Mouse (Mus musculus): Measurements from ENCODE around the gene Pcare. TPM values are rescaled to one million over a fixed set of nuclear protein-coding genes. Genes with fewer than 3 reads are reported as not detected.

Gene Pcare
- total and polyA plus RNA-seq, 3 experiments: not detected

GRCm38 (mm10) chr17:71774173-71774572 is 21.5 kb upstream of the Pcare start:
- DNase-seq (ENCODE audit: low read depth, low spot score): no peak
- Histone ChIP-seq H3K36me3 (ENCODE audit: control insufficient read depth in 1 of 2, insufficient read depth in 2 of 2, low read length in 2 of 2) (no peaks in the 10 kb centered on the region), H3K27me3 (ENCODE audit: control insufficient read depth in 1 of 2, insufficient read depth in 2 of 2, low read length in 2 of 2) (no peaks in the 10 kb centered on the region)

GRCm38 (mm10) chr17:71770696-71771095 is 18.0 kb upstream of the Pcare start:
- Histone ChIP-seq H3K9ac (ENCODE audit: control insufficient read depth, low read depth, low read length, poor library complexity, severe bottlenecking) (no peak overlapping the region), H3K4me3 (ENCODE audit: control insufficient read depth in 1 of 2, insufficient read depth in 1 of 2, low read depth in 2 of 2, low read length in 2 of 2) (no peak overlapping the region), H3K9me3 (replicated peaks; ENCODE audit: insufficient read depth, low read length) (no peaks in the 10 kb centered on the region), H3K4me1 (ENCODE audit: control insufficient read depth in 1 of 2, insufficient read depth in 2 of 2, low read length in 2 of 2) (no peaks in the 10 kb centered on the region), H3K36me3 (ENCODE audit: control insufficient read depth in 1 of 2, insufficient read depth in 2 of 2, low read length in 2 of 2) (no peaks in the 10 kb centered on the region), H3K27ac (ENCODE audit: control insufficient read depth, low read depth, low read length) (no peak overlapping the region), H3K79me2 (ENCODE audit: control insufficient read depth, insufficient read depth, low read length, poor library complexity) (no peaks in the 10 kb centered on the region), H3K27me3 (ENCODE audit: control insufficient read depth in 1 of 2, insufficient read depth in 2 of 2, low read length in 2 of 2) (no peaks in the 10 kb centered on the region)
- TF ChIP-seq POLR2AphosphoS2 (IDR thresholded peaks at IDR 0.05; ENCODE audit: low read length): no peak
- no peak for DNase-seq (ENCODE audit: low read depth, low spot score)

More at GRCm38 (mm10) chr17:71774173-71774572, 21.5 kb upstream of the Pcare start:
- Histone ChIP-seq H3K9me3 (replicated peaks; ENCODE audit: insufficient read depth, low read length) (no peaks in the 10 kb centered on the region), H3K27ac (ENCODE audit: control insufficient read depth, low read depth, low read length) (no peak overlapping the region), H3K9ac (ENCODE audit: control insufficient read depth, low read depth, low read length, poor library complexity, severe bottlenecking) (no peak overlapping the region), H3K4me3 (ENCODE audit: control insufficient read depth in 1 of 2, insufficient read depth in 1 of 2, low read depth in 2 of 2, low read length in 2 of 2) (no peak overlapping the region), H3K79me2 (ENCODE audit: control insufficient read depth, insufficient read depth, low read length, poor library complexity) (no peaks in the 10 kb centered on the region), H3K4me1 (ENCODE audit: control insufficient read depth in 1 of 2, insufficient read depth in 2 of 2, low read length in 2 of 2) (no peaks in the 10 kb centered on the region)
- TF ChIP-seq MXI1 (IDR thresholded peaks at IDR 0.05; ENCODE audit: low read depth, low read length) (no peak), CHD2 (IDR thresholded peaks at IDR 0.05; ENCODE audit: low read length) (no peak), USF2 (IDR thresholded peaks at IDR 0.05; ENCODE audit: borderline replicate concordance in 1 of 2, insufficient read depth in 1 of 2, low read depth in 1 of 2, low read length in 2 of 2) (no peak), MYC (IDR thresholded peaks at IDR 0.05; ENCODE audit: low read depth, low read length) (no peak), UBTF (IDR thresholded peaks at IDR 0.05; ENCODE audit: borderline replicate concordance, insufficient read depth, low read depth, low read length) (no peak), NELFE (IDR thresholded peaks at IDR 0.05; ENCODE audit: low read depth, low read length) (no peak), TBP (IDR thresholded peaks at IDR 0.05; ENCODE audit: low read depth, low read length) (no peak), RCOR1 (IDR thresholded peaks at IDR 0.05; ENCODE audit: low read depth, low read length) (no peak), RAD21 (IDR thresholded peaks at IDR 0.05; ENCODE audit: low read depth, low read length) (no peak), JUND (IDR thresholded peaks at IDR 0.05; ENCODE audit: low read depth, low read length) (no peak), MEF2A (IDR thresholded peaks at IDR 0.05; ENCODE audit: extremely low read depth, insufficient replicate concordance, low read depth, low read length, poor library complexity, severe bottlenecking) (no peak), MAFK (IDR thresholded peaks at IDR 0.05; ENCODE audit: borderline replicate concordance, low read depth, low read length) (no peak), POLR2A (IDR thresholded peaks at IDR 0.05; ENCODE audit: control insufficient read depth in 1 of 2, insufficient read depth in 1 of 2, low read depth in 1 of 2, low read length in 2 of 2, poor library complexity in 1 of 2) (no peak), TCF12 (IDR thresholded peaks at IDR 0.05; ENCODE audit: low read depth, low read length) (no peak), ELF1 (IDR thresholded peaks at IDR 0.05; ENCODE audit: low read depth, low read length) (no peak), USF1 (IDR thresholded peaks at IDR 0.05; ENCODE audit: low read depth, low read length) (no peak), MAX (IDR thresholded peaks at IDR 0.05; ENCODE audit: low read length) (no peak), POLR2AphosphoS2 (IDR thresholded peaks at IDR 0.05; ENCODE audit: low read length) (no peak)
